Mouse (Mus musculus): ENCODE data around the gene Lpcat3. TPM values are rescaled to one million over a fixed set of nuclear protein-coding genes. Genes with fewer than 3 reads are reported as not detected.

The Lpcat3 gene
- polyA plus RNA-seq, 1 experiment: not detected

GRCm38 (mm10) chr6:124655893-124656292, 6.9 kb upstream of the Lpcat3 start:
- no peak overlapping the region for H3K4me3 ChIP-seq (ENCODE audit: insufficient read depth, low read depth, low read length)
- no peaks in the 10 kb centered on the region for H3K4me1 ChIP-seq (ENCODE audit: control insufficient read depth, insufficient read depth, low read length)
- TF ChIP-seq CTCF (IDR thresholded peaks at IDR 0.05; ENCODE audit: insufficient read depth, low read depth, low read length): no peak
- 85% methylated on average over 6 of the region's 6 CpGs for WGBS
- no peak overlapping the region for H3K27ac ChIP-seq (ENCODE audit: insufficient read depth, low read depth, low read length)

GRCm38 (mm10) chr6:124658067-124658466, 4.8 kb upstream of the Lpcat3 start:
- 63% methylated on average over 2 of the region's 2 CpGs for WGBS
- TF ChIP-seq CTCF (IDR thresholded peaks at IDR 0.05; ENCODE audit: insufficient read depth, low read depth, low read length) (no peak), POLR2A (IDR thresholded peaks at IDR 0.05; ENCODE audit: insufficient read depth, low read depth, low read length) (no peak)
- Histone ChIP-seq H3K4me1 (ENCODE audit: control insufficient read depth, insufficient read depth, low read length) (0 out of 2 replicates have a peak, but pooled peaks cover 2% of the 10 kb centered on the region), H3K4me3 (ENCODE audit: insufficient read depth, low read depth, low read length) (no peak overlapping the region), H3K27ac (ENCODE audit: insufficient read depth, low read depth, low read length) (no peak overlapping the region)

GRCm38 (mm10) chr6:124661156-124661806, 1.5 kb upstream of the Lpcat3 start:
- Histone ChIP-seq H3K4me3 (ENCODE audit: insufficient read depth, low read depth, low read length) (no peak overlapping the region), H3K4me1 (ENCODE audit: control insufficient read depth, insufficient read depth, low read length) (peaks cover 9% of the 10 kb centered on the region), H3K27ac (ENCODE audit: insufficient read depth, low read depth, low read length) (no peak overlapping the region)
- WGBS: 74% methylated on average over 4 of the region's 4 CpGs
- no peak for TF ChIP-seq POLR2A (IDR thresholded peaks at IDR 0.05; ENCODE audit: insufficient read depth, low read depth, low read length)
- TF ChIP-seq CTCF (IDR thresholded peaks at IDR 0.05; ENCODE audit: insufficient read depth, low read depth, low read length): no peak

- H3K27ac ChIP-seq (ENCODE audit: insufficient read depth, low read depth, low read length): no peak overlapping the region; the same call in 1 of the 2 replicates
- peaks cover 9% of the 10 kb centered on the region for H3K4me1 ChIP-seq (ENCODE audit: control insufficient read depth, insufficient read depth, low read length)
- TF ChIP-seq POLR2A (IDR thresholded peaks at IDR 0.05; ENCODE audit: insufficient read depth, low read depth, low read length) (no peak), CTCF (IDR thresholded peaks at IDR 0.05; ENCODE audit: insufficient read depth, low read depth, low read length) (no peak)
- peak overlapping the region; percentile 83 for H3K4me3 ChIP-seq (ENCODE audit: insufficient read depth, low read depth, low read length)
- 20% methylated on average over 6 of the region's 6 CpGs for WGBS
Measured at GRCm38 (mm10) chr6:124661995-124662394, 832 bp upstream of the Lpcat3 start.

GRCm38 (mm10) chr6:124663424-124663795, 583 bp downstream of the Lpcat3 start:
- H3K4me3 ChIP-seq (ENCODE audit: insufficient read depth, low read depth, low read length): peak overlapping the region; percentile 83
- TF ChIP-seq POLR2A (IDR thresholded peaks at IDR 0.05; ENCODE audit: insufficient read depth, low read depth, low read length) (no peak), CTCF (IDR thresholded peaks at IDR 0.05; ENCODE audit: insufficient read depth, low read depth, low read length) (peak; percentile 47; the same call in 1 of the 2 replicates)
- H3K27ac ChIP-seq (ENCODE audit: insufficient read depth, low read depth, low read length): 0 out of 2 replicates have a peak overlapping the region, but pooled peaks have one; percentile 13
- 17% methylated on average over 13 of the region's 13 CpGs for WGBS
- peaks cover 9% of the 10 kb centered on the region for H3K4me1 ChIP-seq (ENCODE audit: control insufficient read depth, insufficient read depth, low read length)

GRCm38 (mm10) chr6:124664256-124664655, 1.4 kb downstream of the Lpcat3 start:
- no peak overlapping the region for H3K27ac ChIP-seq (ENCODE audit: insufficient read depth, low read depth, low read length)
- WGBS: 86% methylated on average over 7 of the region's 7 CpGs
- peaks cover 9% of the 10 kb centered on the region for H3K4me1 ChIP-seq (ENCODE audit: control insufficient read depth, insufficient read depth, low read length)
- no peak overlapping the region for H3K4me3 ChIP-seq (ENCODE audit: insufficient read depth, low read depth, low read length)
- no peak for TF ChIP-seq POLR2A (IDR thresholded peaks at IDR 0.05; ENCODE audit: insufficient read depth, low read depth, low read length)

- Histone ChIP-seq H3K4me3 (ENCODE audit: insufficient read depth, low read depth, low read length) (no peak overlapping the region), H3K27ac (ENCODE audit: insufficient read depth, low read depth, low read length) (no peak overlapping the region), H3K4me1 (ENCODE audit: control insufficient read depth, insufficient read depth, low read length) (peaks cover 9% of the 10 kb centered on the region)
- WGBS: 56% methylated on average over 10 of the region's 10 CpGs
- TF ChIP-seq POLR2A (IDR thresholded peaks at IDR 0.05; ENCODE audit: insufficient read depth, low read depth, low read length) (no peak), CTCF (IDR thresholded peaks at IDR 0.05; ENCODE audit: insufficient read depth, low read depth, low read length) (no peak)
Measured at GRCm38 (mm10) chr6:124665011-124665410, 2.2 kb downstream of the Lpcat3 start.

- WGBS: 92% methylated on average over 8 of the region's 11 CpGs
- no peak overlapping the region for H3K27ac ChIP-seq (ENCODE audit: insufficient read depth, low read depth, low read length)
- no peak overlapping the region for H3K4me3 ChIP-seq (ENCODE audit: insufficient read depth, low read depth, low read length)
- no peak for TF ChIP-seq POLR2A (IDR thresholded peaks at IDR 0.05; ENCODE audit: insufficient read depth, low read depth, low read length)
- no peak for TF ChIP-seq CTCF (IDR thresholded peaks at IDR 0.05; ENCODE audit: insufficient read depth, low read depth, low read length)
- H3K4me1 ChIP-seq (ENCODE audit: control insufficient read depth, insufficient read depth, low read length): peaks cover 6% of the 10 kb centered on the region
Measured at GRCm38 (mm10) chr6:124669234-124669859, 6.5 kb downstream of the Lpcat3 start.

GRCm38 (mm10) chr6:124670281-124670900, 7.6 kb downstream of the Lpcat3 start:
- 90% methylated on average over 7 of the region's 7 CpGs for WGBS
- Histone ChIP-seq H3K4me1 (ENCODE audit: control insufficient read depth, insufficient read depth, low read length) (peaks cover 2% of the 10 kb centered on the region), H3K4me3 (ENCODE audit: insufficient read depth, low read depth, low read length) (no peak overlapping the region), H3K27ac (ENCODE audit: insufficient read depth, low read depth, low read length) (no peak overlapping the region)
- TF ChIP-seq CTCF (IDR thresholded peaks at IDR 0.05; ENCODE audit: insufficient read depth, low read depth, low read length) (no peak), POLR2A (IDR thresholded peaks at IDR 0.05; ENCODE audit: insufficient read depth, low read depth, low read length) (no peak)
